Mouse (Mus musculus): ENCODE data around the gene BC049730. TPM values are rescaled to one million over a fixed set of nuclear protein-coding genes. Genes with fewer than 3 reads are reported as not detected.

BC049730 gene
- polyA plus RNA-seq, 2 experiments, result not detected

GRCm38 (mm10) chr7:24753476-24753875 is 44.4 kb downstream of the BC049730 start:
- H3K36me3 ChIP-seq (replicated peaks; ENCODE audit: control insufficient read depth, insufficient read depth, low read depth), result no peaks in the 10 kb centered on the region
- H3K27me3 ChIP-seq (ENCODE audit: control insufficient read depth, insufficient read depth, low read length), result no peaks in the 10 kb centered on the region
- no peak overlapping the region for H3K9ac ChIP-seq (replicated peaks)
- TF ChIP-seq CTCF (IDR thresholded peaks at IDR 0.05; ENCODE audit: low read depth), result no peak
- TF ChIP-seq EP300 (IDR thresholded peaks at IDR 0.05; ENCODE audit: low read depth), result no peak
- H3K4me1 ChIP-seq (replicated peaks; ENCODE audit: control insufficient read depth in 2 of 2, insufficient read depth in 2 of 2, low read length in 1 of 2), result no peaks in the 10 kb centered on the region; a peak in 1 of 4 replicates
- no peaks in the 10 kb centered on the region for H3K9me3 ChIP-seq (ENCODE audit: control insufficient read depth, low read length)
- DNase-seq (ENCODE audit: low read depth in 3 of 3, low spot score in 3 of 3) (no peak), ATAC-seq (ENCODE audit: insufficient read depth) (no peak)
- H3K4me3 ChIP-seq (ENCODE audit: insufficient read depth in 1 of 2, low read depth in 2 of 2, low read length in 2 of 2), result no peak overlapping the region
- WGBS (ENCODE audit: insufficient replicate concordance), result 22% methylated on average over 5 of the region's 5 CpGs
- no peak overlapping the region for H3K4me2 ChIP-seq (ENCODE audit: low read depth)
- H3K27ac ChIP-seq, result no peak overlapping the region

- 21% methylated on average over 1 of the region's 1 CpGs for WGBS (ENCODE audit: insufficient replicate concordance)
- H3K4me3 ChIP-seq (ENCODE audit: insufficient read depth in 1 of 2, low read depth in 2 of 2, low read length in 2 of 2), result no peak overlapping the region
These were observed 49.5 kb downstream of the BC049730 start for GRCm38 (mm10) chr7:24758520-24758919.

GRCm38 (mm10) chr7:24760211-24760610 is 51.2 kb downstream of the BC049730 start, which contains the start of gene Cd177:
Gene Cd177 (minus strand): TSS chr7:24760311.
- Histone ChIP-seq H3K4me1 (replicated peaks; ENCODE audit: control insufficient read depth in 2 of 2, insufficient read depth in 2 of 2, low read length in 1 of 2) (no peaks in the 10 kb centered on the region), H3K9me3 (ENCODE audit: control insufficient read depth, low read length) (no peaks in the 10 kb centered on the region), H3K27ac (no peak within 1 kb of the TSS), H3K4me3 (ENCODE audit: insufficient read depth in 1 of 2, low read depth in 2 of 2, low read length in 2 of 2) (no peak within 1 kb of the TSS), H3K27me3 (ENCODE audit: control insufficient read depth, insufficient read depth, low read length) (no peaks in the 10 kb centered on the region), H3K4me2 (ENCODE audit: low read depth) (no peak within 1 kb of the TSS), H3K9ac (replicated peaks) (no peak within 1 kb of the TSS), H3K36me3 (replicated peaks; ENCODE audit: control insufficient read depth, insufficient read depth, low read depth) (no peaks in the 10 kb centered on the region)
- TF ChIP-seq EP300 (IDR thresholded peaks at IDR 0.05; ENCODE audit: low read depth), result no peak
- TF ChIP-seq CTCF (IDR thresholded peaks at IDR 0.05; ENCODE audit: low read depth), result no peak
- DNase-seq (ENCODE audit: low read depth in 3 of 3, low spot score in 3 of 3) (no peak), ATAC-seq (ENCODE audit: insufficient read depth) (no peak)
- 58% methylated on average over 6 of the region's 6 CpGs for WGBS (ENCODE audit: insufficient replicate concordance)

More at GRCm38 (mm10) chr7:24758520-24758919, 49.5 kb downstream of the BC049730 start:
- ATAC-seq (ENCODE audit: insufficient read depth) (no peak), DNase-seq (ENCODE audit: low read depth in 3 of 3, low spot score in 3 of 3) (no peak)
- Histone ChIP-seq H3K36me3 (replicated peaks; ENCODE audit: control insufficient read depth, insufficient read depth, low read depth) (no peaks in the 10 kb centered on the region), H3K27me3 (ENCODE audit: control insufficient read depth, insufficient read depth, low read length) (no peaks in the 10 kb centered on the region), H3K4me1 (replicated peaks; ENCODE audit: control insufficient read depth in 2 of 2, insufficient read depth in 2 of 2, low read length in 1 of 2) (no peaks in the 10 kb centered on the region), H3K4me2 (ENCODE audit: low read depth) (no peak overlapping the region), H3K27ac (no peak overlapping the region), H3K9ac (replicated peaks) (no peak overlapping the region), H3K9me3 (ENCODE audit: control insufficient read depth, low read length) (no peaks in the 10 kb centered on the region)
- no peak for TF ChIP-seq CTCF (IDR thresholded peaks at IDR 0.05; ENCODE audit: low read depth)
- TF ChIP-seq EP300 (IDR thresholded peaks at IDR 0.05; ENCODE audit: low read depth), result no peak

- H3K36me3 ChIP-seq (replicated peaks; ENCODE audit: control insufficient read depth, insufficient read depth, low read depth), result no peaks in the 10 kb centered on the region
- H3K9me3 ChIP-seq (ENCODE audit: control insufficient read depth, low read length), result no peaks in the 10 kb centered on the region
- no peaks in the 10 kb centered on the region for H3K4me1 ChIP-seq (replicated peaks; ENCODE audit: control insufficient read depth in 2 of 2, insufficient read depth in 2 of 2, low read length in 1 of 2)
- no peak overlapping the region for H3K4me2 ChIP-seq (ENCODE audit: low read depth)
- DNase-seq (ENCODE audit: low read depth in 3 of 3, low spot score in 3 of 3) (no peak), ATAC-seq (ENCODE audit: insufficient read depth) (no peak)
- H3K27me3 ChIP-seq (ENCODE audit: control insufficient read depth, insufficient read depth, low read length), result no peaks in the 10 kb centered on the region
- no peak overlapping the region for H3K9ac ChIP-seq (replicated peaks)
- WGBS (ENCODE audit: insufficient replicate concordance), result 46% methylated on average over 6 of the region's 6 CpGs
- no peak for TF ChIP-seq EP300 (IDR thresholded peaks at IDR 0.05; ENCODE audit: low read depth)
- TF ChIP-seq CTCF (IDR thresholded peaks at IDR 0.05; ENCODE audit: low read depth), result no peak
- no peak overlapping the region for H3K4me3 ChIP-seq (ENCODE audit: insufficient read depth in 1 of 2, low read depth in 2 of 2, low read length in 2 of 2)
- H3K27ac ChIP-seq, result no peak overlapping the region
These were observed 52.1 kb downstream of the BC049730 start for GRCm38 (mm10) chr7:24761161-24761560.

- Histone ChIP-seq H3K36me3 (replicated peaks; ENCODE audit: control insufficient read depth, insufficient read depth, low read depth) (no peaks in the 10 kb centered on the region), H3K4me3 (ENCODE audit: insufficient read depth in 1 of 2, low read depth in 2 of 2, low read length in 2 of 2) (no peak overlapping the region), H3K4me2 (ENCODE audit: low read depth) (no peak overlapping the region), H3K4me1 (replicated peaks; ENCODE audit: control insufficient read depth in 2 of 2, insufficient read depth in 2 of 2, low read length in 1 of 2) (no peaks in the 10 kb centered on the region), H3K27ac (no peak overlapping the region), H3K9ac (replicated peaks) (no peak overlapping the region), H3K9me3 (ENCODE audit: control insufficient read depth, low read length) (no peaks in the 10 kb centered on the region), H3K27me3 (ENCODE audit: control insufficient read depth, insufficient read depth, low read length) (no peaks in the 10 kb centered on the region)
- ATAC-seq (ENCODE audit: insufficient read depth) (no peak), DNase-seq (ENCODE audit: low read depth in 3 of 3, low spot score in 3 of 3) (no peak)
- TF ChIP-seq EP300 (IDR thresholded peaks at IDR 0.05; ENCODE audit: low read depth) (no peak), CTCF (IDR thresholded peaks at IDR 0.05; ENCODE audit: low read depth) (no peak)
- 59% methylated on average over 8 of the region's 8 CpGs for WGBS (ENCODE audit: insufficient replicate concordance)
These were observed 53.5 kb downstream of the BC049730 start for GRCm38 (mm10) chr7:24762574-24762973.

Other genes with a start within 250 kb of the BC049730 start
- 1.7 and 2.1 TPM in 2 replicates for gene Plaur, start 246.8 kb upstream of the BC049730 start, polyA plus RNA-seq (2012; rRNA removed)
- gene Plaur, start 246.8 kb upstream of the BC049730 start, polyA plus RNA-seq (2014; fragmentation: Nextera tagmentation; extraction: Ambion mirVana), result 2.7 and 3.5 TPM in 2 replicates
- gene Cadm4, start 227.2 kb upstream of the BC049730 start, polyA plus RNA-seq (2012; rRNA removed), result 0.43 and 0.48 TPM in 2 replicates
- gene Cadm4, start 227.2 kb upstream of the BC049730 start, polyA plus RNA-seq (2014; fragmentation: Nextera tagmentation; extraction: Ambion mirVana), result 0.05 TPM in 1 of 2 replicates, not detected in the other
- gene Zfp428, start 202.2 kb upstream of the BC049730 start, polyA plus RNA-seq (2012; rRNA removed), result 3.8 and 4.0 TPM in 2 replicates
- 2.3 TPM in 2 replicates for gene Zfp428, start 202.2 kb upstream of the BC049730 start, polyA plus RNA-seq (2014; fragmentation: Nextera tagmentation; extraction: Ambion mirVana)
- gene AC161166.1, start 196.8 kb upstream of the BC049730 start, polyA plus RNA-seq (2012; rRNA removed), result not detected in 2 replicates
- gene AC161166.1, start 196.8 kb upstream of the BC049730 start, polyA plus RNA-seq (2014; fragmentation: Nextera tagmentation; extraction: Ambion mirVana), result not detected in 2 replicates
- 1.7 and 1.8 TPM in 2 replicates for gene Irgq, start 178.6 kb upstream of the BC049730 start, polyA plus RNA-seq (2012; rRNA removed)
- 1.0 and 1.6 TPM in 2 replicates for gene Irgq, start 178.6 kb upstream of the BC049730 start, polyA plus RNA-seq (2014; fragmentation: Nextera tagmentation; extraction: Ambion mirVana)
- not detected in 2 replicates for gene Pinlyp, start 163.1 kb upstream of the BC049730 start, polyA plus RNA-seq (2012; rRNA removed)
- not detected in 2 replicates for gene Pinlyp, start 163.1 kb upstream of the BC049730 start, polyA plus RNA-seq (2014; fragmentation: Nextera tagmentation; extraction: Ambion mirVana)
- gene Xrcc1, start 163.0 kb upstream of the BC049730 start, polyA plus RNA-seq (2012; rRNA removed), result 27.8 and 28.8 TPM in 2 replicates
- gene Xrcc1, start 163.0 kb upstream of the BC049730 start, polyA plus RNA-seq (2014; fragmentation: Nextera tagmentation; extraction: Ambion mirVana), result 27.3 and 40.9 TPM in 2 replicates
- 14.8 and 16.5 TPM in 2 replicates for gene Ethe1, start 121.7 kb upstream of the BC049730 start, polyA plus RNA-seq (2012; rRNA removed)
- 24.8 and 27.3 TPM in 2 replicates for gene Ethe1, start 121.7 kb upstream of the BC049730 start, polyA plus RNA-seq (2014; fragmentation: Nextera tagmentation; extraction: Ambion mirVana)
- 0.09 and 0.11 TPM in 2 replicates for gene Zfp575, start 121.6 kb upstream of the BC049730 start, polyA plus RNA-seq (2012; rRNA removed)
- 0.04 TPM in 1 of 2 replicates, not detected in the other for gene Zfp575, start 121.6 kb upstream of the BC049730 start, polyA plus RNA-seq (2014; fragmentation: Nextera tagmentation; extraction: Ambion mirVana)
- 0.38 and 0.59 TPM in 2 replicates for gene Phldb3, start 98.5 kb upstream of the BC049730 start, polyA plus RNA-seq (2012; rRNA removed)
- gene Phldb3, start 98.5 kb upstream of the BC049730 start, polyA plus RNA-seq (2014; fragmentation: Nextera tagmentation; extraction: Ambion mirVana), result 0.06 and 0.15 TPM in 2 replicates
- 0.03 TPM in 1 of 2 replicates, not detected in the other for gene Lypd3, start 72.7 kb upstream of the BC049730 start, polyA plus RNA-seq (2012; rRNA removed)
- not detected in 2 replicates for gene Lypd3, start 72.7 kb upstream of the BC049730 start, polyA plus RNA-seq (2014; fragmentation: Nextera tagmentation; extraction: Ambion mirVana)
- not detected in 2 replicates for gene Tex101, start 32.6 kb upstream of the BC049730 start, polyA plus RNA-seq (2012; rRNA removed)
- not detected in 2 replicates for gene Tex101, start 32.6 kb upstream of the BC049730 start, polyA plus RNA-seq (2014; fragmentation: Nextera tagmentation; extraction: Ambion mirVana)
- gene Gm4763, start 17.7 kb downstream of the BC049730 start, polyA plus RNA-seq (2012; rRNA removed), result not detected in 2 replicates
- not detected in 2 replicates for gene Gm4763, start 17.7 kb downstream of the BC049730 start, polyA plus RNA-seq (2014; fragmentation: Nextera tagmentation; extraction: Ambion mirVana)
- 1.0 and 1.1 TPM in 2 replicates for gene Cd177, start 51.1 kb downstream of the BC049730 start, polyA plus RNA-seq (2012; rRNA removed)
- 1.9 and 2.8 TPM in 2 replicates for gene Cd177, start 51.1 kb downstream of the BC049730 start, polyA plus RNA-seq (2014; fragmentation: Nextera tagmentation; extraction: Ambion mirVana)
- 0.19 and 0.39 TPM in 2 replicates for gene Ceacam10, start 68.0 kb downstream of the BC049730 start, polyA plus RNA-seq (2012; rRNA removed)
- gene Ceacam10, start 68.0 kb downstream of the BC049730 start, polyA plus RNA-seq (2014; fragmentation: Nextera tagmentation; extraction: Ambion mirVana), result 0.25 and 0.34 TPM in 2 replicates
- 0.37 and 1.5 TPM in 2 replicates for gene Gm9844, start 153.0 kb downstream of the BC049730 start, polyA plus RNA-seq (2012; rRNA removed)
- 1.3 and 2.2 TPM in 2 replicates for gene Gm9844, start 153.0 kb downstream of the BC049730 start, polyA plus RNA-seq (2014; fragmentation: Nextera tagmentation; extraction: Ambion mirVana)
- not detected in 2 replicates for gene Lypd4, start 160.7 kb downstream of the BC049730 start, polyA plus RNA-seq (2012; rRNA removed)
- not detected in 2 replicates for gene Lypd4, start 160.7 kb downstream of the BC049730 start, polyA plus RNA-seq (2014; fragmentation: Nextera tagmentation; extraction: Ambion mirVana)
- not detected in 2 replicates for gene Dmrtc2, start 160.8 kb downstream of the BC049730 start, polyA plus RNA-seq (2012; rRNA removed)
- not detected in 2 replicates for gene Dmrtc2, start 160.8 kb downstream of the BC049730 start, polyA plus RNA-seq (2014; fragmentation: Nextera tagmentation; extraction: Ambion mirVana)
- gene Rps19, start 175.1 kb downstream of the BC049730 start, polyA plus RNA-seq (2012; rRNA removed), result 418 and 615 TPM in 2 replicates
- 1,649 and 1,654 TPM in 2 replicates for gene Rps19, start 175.1 kb downstream of the BC049730 start, polyA plus RNA-seq (2014; fragmentation: Nextera tagmentation; extraction: Ambion mirVana)
- 0.81 and 1.0 TPM in 2 replicates for gene Cd79a, start 188.1 kb downstream of the BC049730 start, polyA plus RNA-seq (2012; rRNA removed)
- 1.4 and 2.0 TPM in 2 replicates for gene Cd79a, start 188.1 kb downstream of the BC049730 start, polyA plus RNA-seq (2014; fragmentation: Nextera tagmentation; extraction: Ambion mirVana)
- 44.2 and 44.3 TPM in 2 replicates for gene Arhgef1, start 193.7 kb downstream of the BC049730 start, polyA plus RNA-seq (2012; rRNA removed)
- 28.7 and 31.1 TPM in 2 replicates for gene Arhgef1, start 193.7 kb downstream of the BC049730 start, polyA plus RNA-seq (2014; fragmentation: Nextera tagmentation; extraction: Ambion mirVana)
- not detected in 2 replicates for gene Gm4881, start 235.3 kb downstream of the BC049730 start, polyA plus RNA-seq (2012; rRNA removed)
- not detected in 2 replicates for gene Gm4881, start 235.3 kb downstream of the BC049730 start, polyA plus RNA-seq (2014; fragmentation: Nextera tagmentation; extraction: Ambion mirVana)

All from liver, embryonic 14.5 days (tissue).